Mouse (Mus musculus) thymus, postnatal 10 days (tissue): Measurements from ENCODE around the gene Fap.

Experiments
- DNase-seq, 2 experiments: peaks; one replicate each; pipeline ENCODE4 v3.0.0; 2021; ENCODE audit warnings: low spot score in 2 of 2

Fap gene

GRCm38 (mm10) chr2:62573753-62574159, at the start of gene Fap:
Fap (minus strand) TSS chr2:62574075.
- DNase-seq, result no peak

DNA sequence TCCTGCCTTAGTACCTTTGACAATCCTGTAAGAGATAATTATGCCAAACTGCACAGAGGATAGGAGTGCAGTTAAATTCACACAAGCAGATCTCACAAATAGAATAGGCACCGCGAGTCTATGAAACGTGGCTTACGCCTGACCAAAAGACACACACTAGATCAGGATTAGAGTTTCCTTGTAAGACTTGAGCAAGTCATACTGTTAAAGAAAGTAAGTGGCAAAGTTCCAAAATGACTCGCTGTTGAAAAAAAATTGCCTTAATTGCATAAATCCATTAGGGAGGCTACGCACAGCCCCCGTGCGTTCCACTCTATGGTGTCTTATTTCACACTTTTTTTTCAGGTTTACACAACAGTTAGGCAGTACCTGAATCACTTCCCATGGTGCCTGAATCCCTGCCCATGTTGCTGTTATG, 49.2 kb upstream of the Fap start:
- no peak for DNase-seq

DNA sequence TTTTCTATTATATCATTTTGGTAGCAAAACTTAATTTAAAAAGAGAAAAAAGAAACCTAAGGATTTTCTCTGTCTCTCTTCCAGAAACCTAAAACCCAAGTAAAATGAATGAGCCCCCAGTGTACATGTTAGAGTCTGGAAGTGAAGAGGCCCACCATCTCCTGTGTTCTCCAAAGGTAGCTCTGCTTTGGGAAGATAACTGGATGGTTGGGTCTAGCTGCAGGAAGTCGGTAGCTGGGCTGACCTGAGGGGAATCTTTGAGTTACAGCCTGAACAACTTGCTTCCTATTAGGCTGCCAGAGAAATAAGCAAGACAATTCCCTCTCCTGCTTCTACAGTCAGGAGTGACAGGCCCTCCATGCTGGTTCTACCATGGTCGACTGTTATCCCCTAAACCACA, 45.8 kb upstream of the Fap start:
- no peak for DNase-seq

DNA sequence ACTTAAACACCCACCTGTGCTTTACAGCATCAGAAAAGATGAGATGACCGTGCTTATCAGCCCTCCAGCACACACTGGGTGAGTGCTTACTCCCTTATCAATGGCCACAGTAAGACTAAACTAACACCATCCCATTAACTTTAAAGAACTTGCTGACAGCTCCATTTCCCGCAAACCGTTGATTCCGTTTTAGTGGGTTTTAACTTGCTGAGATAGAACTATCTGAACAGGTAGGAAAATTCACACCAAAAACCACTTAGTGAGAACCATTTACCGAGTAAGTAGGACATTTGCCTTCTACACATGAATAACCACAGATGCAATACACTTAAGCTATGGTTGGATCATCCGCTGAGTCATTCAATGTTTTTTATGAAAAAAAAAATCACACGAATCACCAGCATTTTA, 45.1 kb upstream of the Fap start:
- no peak for DNase-seq

GRCm38 (mm10) chr2:62613133-62613532, 39.3 kb upstream of the Fap start:
- DNase-seq, result no peak

- no peak for DNase-seq
Observed at GRCm38 (mm10) chr2:62606205-62606604, 32.3 kb upstream of the Fap start.

DNA sequence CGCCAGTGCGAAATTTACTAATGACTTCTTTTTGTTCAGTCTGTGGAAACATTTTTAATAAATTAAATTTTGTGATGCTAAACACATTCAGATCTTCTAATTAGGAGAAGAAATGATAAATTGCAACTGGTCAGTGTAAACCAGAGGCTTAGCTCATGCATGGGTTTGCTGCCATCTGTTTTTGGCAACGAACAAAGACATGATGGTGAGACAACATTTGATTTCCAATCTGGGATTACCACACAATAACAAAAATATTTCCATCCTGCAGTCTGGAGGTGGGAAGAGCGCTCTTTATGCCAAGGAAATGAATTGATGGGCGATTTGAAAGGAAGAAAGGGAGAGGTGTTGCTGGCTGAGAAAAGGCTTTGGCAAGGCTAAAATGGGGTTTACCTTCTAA, 29.7 kb upstream of the Fap start:
- DNase-seq, result no peak

- no peak for DNase-seq
Observed at GRCm38 (mm10) chr2:62596586-62596985, 22.7 kb upstream of the Fap start.

DNA sequence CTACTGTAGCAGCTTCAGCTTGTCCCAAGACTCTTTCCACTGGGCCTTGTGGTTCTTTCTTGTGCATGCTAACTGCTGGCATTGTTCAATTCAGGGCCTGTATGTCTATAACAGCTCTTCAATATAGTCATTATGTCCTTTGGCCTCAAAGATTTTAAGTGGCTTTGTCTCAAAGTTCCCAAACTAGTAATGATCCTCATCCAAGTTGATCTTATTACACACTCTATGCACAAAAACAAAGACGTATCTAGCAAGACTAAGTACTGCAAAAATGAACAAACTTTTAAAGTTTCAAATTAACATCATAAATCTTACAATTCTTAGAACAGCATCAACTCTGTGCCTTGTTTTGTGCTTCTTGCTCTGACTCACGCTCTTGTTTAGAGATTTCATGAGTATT, 20.6 kb upstream of the Fap start:
- no peak for DNase-seq

- no peak for DNase-seq
Observed at GRCm38 (mm10) chr2:62591555-62591954, 17.7 kb upstream of the Fap start.

DNA sequence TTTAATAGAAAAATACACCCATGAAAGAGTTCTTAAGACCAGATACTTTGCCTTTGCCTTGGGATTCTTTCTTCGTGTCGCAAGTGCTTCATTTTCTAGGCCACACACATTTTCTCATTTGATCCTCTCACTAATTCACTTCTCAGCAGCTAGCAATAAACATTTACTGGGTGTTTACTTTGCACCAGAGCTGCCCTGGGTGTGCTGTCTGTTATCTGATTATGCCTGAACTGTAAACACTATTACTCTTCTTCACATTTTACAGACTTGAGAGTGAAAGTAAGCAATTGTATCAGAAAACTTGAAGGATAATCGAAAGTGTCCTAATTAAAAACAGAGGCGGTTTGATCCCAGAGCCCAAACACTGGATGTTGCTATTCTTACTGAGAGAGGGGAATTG, 15.5 kb upstream of the Fap start:
- DNase-seq, result no peak

GRCm38 (mm10) chr2:62585769-62586168, 11.9 kb upstream of the Fap start:
- DNase-seq, result no peak

GRCm38 (mm10) chr2:62574962-62575361, 1.1 kb upstream of the Fap start:
- no peak for DNase-seq

DNA sequence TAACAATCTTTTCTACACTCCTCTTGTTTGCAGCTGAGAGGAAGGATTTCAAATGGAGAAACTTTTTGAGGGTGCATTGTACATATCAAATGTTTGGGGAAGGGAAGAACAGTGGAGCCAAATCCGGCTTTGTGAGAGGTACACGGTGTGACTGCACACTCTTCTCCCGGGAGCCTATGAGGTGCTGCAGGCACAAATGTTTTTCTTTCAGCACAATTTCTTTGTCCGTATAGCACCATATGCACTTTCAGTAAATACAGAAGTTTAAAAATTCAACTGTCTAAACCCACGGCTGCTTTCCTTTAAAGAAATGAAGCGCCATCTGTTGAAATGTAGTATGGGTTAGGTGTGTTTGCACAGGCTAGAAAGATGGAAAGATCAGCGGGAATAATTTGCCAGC, 375 bp upstream of the Fap start:
- no peak for DNase-seq

DNA sequence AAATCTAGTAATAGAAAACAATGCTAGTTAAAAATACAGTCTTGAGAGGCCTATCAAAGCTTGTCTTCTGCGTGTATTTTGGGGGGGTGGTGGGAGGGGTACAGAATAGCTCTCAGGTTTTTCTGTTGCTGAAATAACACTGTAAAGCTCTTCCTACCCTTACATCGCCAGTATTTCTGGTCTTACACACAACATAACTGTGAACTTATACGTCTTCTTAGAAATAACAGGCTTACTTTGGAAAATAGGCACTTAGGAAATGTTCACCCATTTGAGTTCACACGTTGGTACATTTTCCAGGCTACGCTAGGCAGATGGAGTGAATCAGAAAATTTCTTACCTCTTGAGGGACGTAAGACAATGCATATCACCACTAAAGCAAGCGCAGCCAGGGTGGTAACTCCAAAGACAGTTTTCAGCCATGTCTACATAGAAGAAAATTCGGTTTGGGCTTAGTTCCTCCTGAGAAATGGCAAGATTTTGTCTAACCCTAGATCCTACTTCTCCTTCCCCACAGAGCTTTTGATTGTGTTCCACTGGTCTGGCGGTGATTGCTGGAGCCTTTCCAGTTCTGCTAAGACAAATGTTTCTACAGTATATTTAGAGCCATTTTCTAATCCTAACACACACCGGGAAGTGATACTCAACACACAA, 649 bp downstream of the Fap start:
- DNase-seq, result no peak

- no peak for DNase-seq
Observed at GRCm38 (mm10) chr2:62564687-62565086, 9.2 kb downstream of the Fap start.

GRCm38 (mm10) chr2:62562661-62563485, 11.0 kb downstream of the Fap start:
- DNase-seq, result no peak

GRCm38 (mm10) chr2:62557417-62557816, 16.5 kb downstream of the Fap start:
- peak in 1 of 2 experiments; percentile 5 for DNase-seq

DNA sequence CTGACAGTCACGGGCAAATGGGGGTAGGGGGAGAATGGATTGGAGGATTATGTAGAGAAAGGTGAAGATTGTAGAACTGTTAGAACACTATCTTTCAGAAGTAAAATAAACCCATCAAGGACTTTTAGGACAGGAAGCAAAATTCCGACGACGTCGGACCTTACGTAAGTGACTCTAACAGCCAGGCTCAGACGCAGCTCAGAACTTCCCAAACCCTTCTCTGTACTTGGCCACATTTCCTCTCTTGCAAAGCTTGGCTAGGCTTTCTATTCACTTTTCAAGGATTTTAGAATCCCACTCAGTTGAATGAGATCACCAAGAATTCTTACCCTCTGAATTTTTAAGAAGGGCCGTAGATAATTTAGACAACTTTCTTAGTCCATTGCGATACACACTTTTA, 17.5 kb downstream of the Fap start:
- no peak for DNase-seq

- no peak for DNase-seq
Observed at GRCm38 (mm10) chr2:62549659-62550058, 24.2 kb downstream of the Fap start.

- DNase-seq, result no peak
Observed at GRCm38 (mm10) chr2:62549131-62549530, 24.7 kb downstream of the Fap start.

DNA sequence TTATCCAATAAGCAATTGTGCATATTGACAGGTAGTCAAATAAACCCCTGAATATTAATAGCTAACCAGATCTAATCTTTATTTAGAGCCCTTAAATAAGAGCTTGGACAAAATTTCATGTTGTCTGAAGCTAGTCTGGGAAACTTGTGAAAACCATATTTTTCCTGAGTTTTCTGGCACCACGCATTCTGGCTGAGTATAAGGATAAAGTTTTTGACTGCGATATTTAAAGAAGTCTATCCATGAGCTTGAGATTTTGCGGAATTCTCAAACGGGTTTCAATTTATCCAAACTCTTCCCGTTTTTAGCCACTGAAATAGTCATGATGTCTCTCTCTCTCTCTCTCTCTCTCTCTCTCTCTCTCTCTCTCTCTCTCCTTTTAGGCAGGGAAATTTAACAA, 25.8 kb downstream of the Fap start:
- no peak for DNase-seq

GRCm38 (mm10) chr2:62535483-62535882, 38.4 kb downstream of the Fap start:
- DNase-seq, result no peak
